Mouse (Mus musculus) lung, postnatal 14 days (tissue): Measurements from ENCODE around the gene Sstr4.
A peak's percentile ranks its signal among the peaks of the same experiment; 100 is the strongest.

Experiments used
- DNase-seq: peaks from one replicate; pipeline ENCODE4 v3.0.0; 2021

Gene Sstr4

DNA sequence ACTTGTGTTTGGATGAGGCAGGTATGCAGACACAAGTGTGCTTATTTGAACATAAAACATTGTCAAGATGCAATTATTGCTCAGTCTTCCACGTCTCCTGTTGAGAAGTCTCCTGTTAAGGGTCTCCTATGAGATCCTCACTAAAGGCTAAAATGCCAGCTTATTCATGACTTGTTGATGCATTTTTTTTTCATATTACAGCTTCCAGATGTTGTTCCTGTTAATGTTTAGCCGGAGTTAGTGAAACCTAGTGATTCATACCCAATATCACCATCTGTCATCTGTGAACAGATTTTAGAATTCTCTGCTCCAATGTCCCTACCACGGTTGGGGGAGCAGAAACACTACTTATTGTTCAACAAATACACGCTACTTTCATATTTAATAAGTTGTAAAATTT lies 35.8 kb downstream of the Sstr4 start:
- no peak for DNase-seq

DNA sequence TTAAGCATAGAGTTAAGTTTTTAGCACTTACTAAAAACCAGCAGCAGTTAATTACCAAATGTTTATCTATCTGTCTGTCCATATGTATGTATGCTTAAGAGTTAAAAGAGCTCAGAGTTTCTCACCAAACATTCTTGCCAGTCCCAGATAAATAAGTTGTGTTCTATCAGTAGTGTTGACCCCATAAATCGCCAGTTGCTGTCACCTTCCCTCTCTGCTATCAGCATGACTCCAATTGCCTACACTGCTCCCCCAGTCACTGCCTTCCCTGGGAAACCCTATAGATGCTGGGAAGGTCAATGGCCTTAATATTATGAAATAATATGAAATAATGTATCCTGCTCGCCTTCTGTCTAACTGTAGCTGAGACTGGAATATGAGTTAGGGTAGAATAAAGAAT lies 37.2 kb downstream of the Sstr4 start:
- no peak for DNase-seq

DNA sequence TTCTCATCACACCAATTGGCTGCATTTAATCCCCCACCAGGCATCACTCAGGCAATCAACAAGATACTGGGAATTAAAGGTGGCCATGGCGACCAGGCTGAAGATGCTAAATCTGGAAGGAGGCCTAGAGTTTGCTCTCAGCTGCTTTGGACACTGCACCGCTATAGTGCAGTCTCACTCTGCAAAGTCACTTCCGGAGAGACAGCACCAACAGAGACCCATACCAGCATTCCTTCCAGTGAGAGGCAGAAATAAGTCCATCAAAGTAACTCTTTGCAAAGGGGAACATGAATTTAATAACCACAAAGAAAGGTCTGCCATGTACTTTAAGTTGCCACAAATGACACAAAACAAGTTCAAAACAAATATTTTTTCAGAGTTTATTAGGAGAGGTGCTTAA lies 41.1 kb downstream of the Sstr4 start:
- no peak for DNase-seq

DNA sequence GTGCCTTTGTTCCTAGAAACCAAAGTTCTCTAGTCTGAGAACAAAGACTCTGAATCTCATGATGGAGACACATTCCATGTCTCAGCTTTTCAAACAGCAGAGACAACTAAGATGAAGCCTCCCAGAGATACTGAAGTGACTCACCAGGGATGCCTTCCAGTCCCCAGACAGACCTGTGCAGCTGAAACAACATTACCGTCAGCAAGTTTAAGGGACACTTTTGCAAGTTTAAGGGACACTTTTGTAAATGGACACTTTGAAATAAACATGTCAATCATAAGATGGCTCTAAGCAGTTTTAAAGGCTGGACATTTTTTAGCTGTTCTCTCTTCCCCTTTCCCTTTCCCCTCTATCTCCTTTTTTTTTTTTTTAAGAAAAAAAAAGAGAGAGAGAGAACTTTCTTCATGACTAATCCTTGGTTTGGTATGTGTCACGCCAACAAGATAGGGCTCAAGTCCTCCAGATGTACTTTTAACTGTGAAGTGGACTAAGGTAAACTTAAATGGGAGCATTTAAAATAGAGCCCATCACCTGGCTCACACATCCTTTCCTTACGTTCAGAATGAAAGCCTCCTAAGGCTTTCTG lies 44.6 kb downstream of the Sstr4 start:
- no peak for DNase-seq

DNA sequence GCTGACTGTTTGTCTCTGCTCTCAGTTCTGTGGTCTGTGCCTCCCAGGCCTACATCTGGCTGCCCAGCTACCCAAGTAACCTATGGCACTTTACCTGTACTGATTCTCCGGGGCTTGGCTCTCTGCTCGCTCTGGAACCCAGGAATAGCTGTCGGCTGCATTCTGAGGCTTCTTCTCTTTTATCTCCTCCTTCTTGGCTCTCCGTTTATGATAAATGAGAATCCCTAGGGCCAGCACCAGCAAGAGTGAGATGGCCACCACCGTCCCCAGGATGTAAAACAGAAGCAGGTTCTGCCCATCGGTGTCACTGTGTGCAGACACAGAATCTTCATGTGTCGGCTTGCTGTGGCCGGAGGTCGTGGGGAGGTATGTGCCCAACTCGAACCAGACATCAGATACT lies 46.3 kb downstream of the Sstr4 start:
- no peak for DNase-seq

DNA sequence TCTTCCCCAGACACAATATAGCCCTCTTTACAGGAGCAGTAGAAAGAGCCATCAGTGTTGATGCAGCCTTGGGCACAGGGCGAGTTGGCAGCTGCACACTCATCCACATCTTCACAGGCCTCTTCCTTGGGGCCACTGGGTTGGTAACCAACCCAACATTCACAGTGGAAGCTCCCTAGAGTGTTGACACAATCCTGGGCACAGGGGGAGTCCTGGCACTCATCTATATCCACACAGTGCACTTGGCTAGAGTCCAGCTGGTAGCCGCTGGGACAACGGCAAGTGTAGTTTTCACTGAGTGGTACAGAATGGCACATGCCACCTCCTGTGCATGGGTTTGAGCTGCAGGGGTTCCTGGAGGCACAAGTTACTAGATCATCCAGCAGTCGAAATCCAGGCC lies 47.0 kb downstream of the Sstr4 start:
- DNase-seq = no peak

DNA sequence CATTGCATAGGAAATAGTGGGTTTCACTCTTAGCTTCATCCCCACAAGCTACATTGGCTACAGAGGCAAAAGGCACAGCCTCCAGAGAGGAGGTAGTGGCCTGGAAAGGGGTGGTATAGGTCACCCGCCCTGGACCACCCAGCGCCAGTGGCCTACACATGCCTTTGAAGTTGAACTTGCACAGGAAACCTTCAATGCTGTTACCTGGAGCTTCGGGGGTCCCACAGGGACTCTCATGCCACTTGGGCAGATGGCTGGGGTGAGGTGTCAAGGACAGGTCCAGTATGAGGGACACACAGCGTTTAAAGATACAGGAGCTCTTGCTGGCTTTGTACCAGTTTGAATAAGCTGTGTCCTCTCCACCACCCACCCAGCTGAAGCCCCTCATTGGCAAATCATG lies 47.6 kb downstream of the Sstr4 start:
- DNase-seq = no peak

DNA sequence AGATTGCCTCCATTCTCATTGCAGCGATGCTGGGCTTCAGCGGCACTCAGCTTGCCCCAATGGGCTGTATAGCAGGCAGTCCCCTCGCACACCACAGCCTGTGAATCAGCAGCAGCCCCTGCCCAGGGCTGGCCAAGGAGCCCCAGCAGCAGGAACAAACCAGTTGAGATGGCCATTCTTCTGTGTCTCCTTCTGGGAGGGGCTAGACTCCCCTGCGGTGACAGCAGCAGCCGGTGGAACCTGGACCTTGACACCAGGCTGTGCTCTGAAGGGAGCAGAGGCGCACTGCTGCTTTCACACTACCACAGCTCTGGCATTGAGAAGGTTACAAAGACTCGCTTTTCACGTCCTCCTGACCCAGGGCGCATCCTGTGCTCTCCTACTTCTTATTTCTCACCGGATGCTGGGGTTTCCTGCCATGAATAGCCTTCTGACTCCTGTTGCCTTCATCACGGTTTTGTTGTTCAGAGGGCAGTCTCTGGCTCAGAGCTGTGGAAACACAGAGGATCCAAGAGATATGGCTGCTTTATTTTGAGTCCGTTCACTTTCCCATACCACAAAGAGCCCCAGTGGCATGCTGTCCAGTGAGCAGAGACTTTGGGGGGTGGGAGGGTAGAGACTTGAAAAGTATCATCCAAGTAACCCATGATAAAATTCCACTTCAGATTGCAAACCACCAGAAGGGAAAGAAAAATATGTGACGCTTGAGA lies 48.3 kb downstream of the Sstr4 start, which contains the start of gene Cd93:
Gene Cd93 (minus strand): TSS at position 315 of the 710 bp plus-strand sequence.
- DNase-seq = peak; percentile 69

DNA sequence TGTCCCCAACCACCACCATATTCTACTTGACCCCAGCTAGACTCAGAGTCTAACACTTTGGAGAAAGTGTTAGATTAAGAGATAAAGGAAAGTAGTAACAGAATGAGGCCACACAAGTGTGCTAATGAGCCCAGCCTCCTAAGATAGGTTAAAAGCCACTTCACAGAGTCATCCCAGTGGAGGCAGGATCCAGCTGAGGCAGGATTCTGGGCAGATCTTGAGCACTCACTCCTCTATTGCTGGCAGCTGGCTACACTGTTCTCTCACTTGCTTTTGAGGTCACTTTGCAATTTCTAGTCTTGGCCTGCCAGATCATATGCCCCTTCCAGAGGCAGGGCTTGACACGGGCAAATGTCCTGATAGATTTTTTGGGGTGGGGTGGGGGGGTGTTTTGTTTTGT lies 49.3 kb downstream of the Sstr4 start:
- no peak for DNase-seq

DNA sequence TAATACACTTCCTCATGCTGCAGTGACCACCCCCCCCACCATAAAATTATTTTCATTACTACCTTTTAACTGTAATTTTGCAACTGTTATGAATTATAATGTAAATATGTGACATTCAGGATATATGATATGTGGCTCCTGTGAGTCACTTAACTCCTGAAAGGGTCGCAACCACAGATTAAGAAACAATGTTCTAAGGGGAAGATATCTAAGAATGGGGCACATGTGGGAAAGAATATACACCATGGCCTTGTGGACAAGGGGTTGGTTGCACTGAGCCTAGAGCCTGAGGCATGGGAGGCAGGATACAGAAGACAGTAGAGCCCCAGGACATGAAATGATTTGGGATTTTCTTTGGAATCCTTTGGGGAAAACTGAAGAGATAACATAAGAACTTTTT lies 50.5 kb downstream of the Sstr4 start:
- no peak for DNase-seq
